Mouse (Mus musculus): ENCODE measurements around the gene Atp9a. TPM values are rescaled to one million over a fixed set of nuclear protein-coding genes. Genes with fewer than 3 reads are reported as not detected.

The Atp9a gene
- total and polyA plus RNA-seq, 3 experiments, result not detected

- no peaks in the 10 kb centered on the region for H3K9me3 ChIP-seq (replicated peaks; ENCODE audit: insufficient read depth, low read length)
- no peak overlapping the region for H3K4me3 ChIP-seq (ENCODE audit: control insufficient read depth in 1 of 2, insufficient read depth in 1 of 2, low read depth in 2 of 2, low read length in 2 of 2)
- H3K36me3 ChIP-seq (ENCODE audit: control insufficient read depth in 1 of 2, insufficient read depth in 2 of 2, low read length in 2 of 2), result no peaks in the 10 kb centered on the region
- H3K79me2 ChIP-seq (ENCODE audit: control insufficient read depth, insufficient read depth, low read length, poor library complexity), result no peaks in the 10 kb centered on the region
- no peaks in the 10 kb centered on the region for H3K27me3 ChIP-seq (ENCODE audit: control insufficient read depth in 1 of 2, insufficient read depth in 2 of 2, low read length in 2 of 2)
- no peak overlapping the region for H3K27ac ChIP-seq (ENCODE audit: control insufficient read depth, low read depth, low read length)
- no peak for DNase-seq (ENCODE audit: low read depth, low spot score)
- no peak overlapping the region for H3K9ac ChIP-seq (ENCODE audit: control insufficient read depth, low read depth, low read length, poor library complexity, severe bottlenecking)
- TF ChIP-seq MYC (IDR thresholded peaks at IDR 0.05; ENCODE audit: low read depth, low read length) (no peak), USF2 (IDR thresholded peaks at IDR 0.05; ENCODE audit: borderline replicate concordance in 1 of 2, insufficient read depth in 1 of 2, low read depth in 1 of 2, low read length in 2 of 2) (no peak), CHD2 (IDR thresholded peaks at IDR 0.05; ENCODE audit: low read length) (no peak), POLR2AphosphoS5 (IDR thresholded peaks at IDR 0.05; ENCODE audit: borderline replicate concordance, low read depth, low read length) (no peak), MAZ (IDR thresholded peaks at IDR 0.05; ENCODE audit: low read depth, low read length) (no peak)
- H3K4me1 ChIP-seq (ENCODE audit: control insufficient read depth in 1 of 2, insufficient read depth in 2 of 2, low read length in 2 of 2), result no peaks in the 10 kb centered on the region
These were observed 20.9 kb downstream of the Atp9a start for GRCm38 (mm10) chr2:168721313-168721712.

GRCm38 (mm10) chr2:168719742-168720141 is 22.5 kb downstream of the Atp9a start:
- Histone ChIP-seq H3K27me3 (ENCODE audit: control insufficient read depth in 1 of 2, insufficient read depth in 2 of 2, low read length in 2 of 2) (no peaks in the 10 kb centered on the region), H3K4me1 (ENCODE audit: control insufficient read depth in 1 of 2, insufficient read depth in 2 of 2, low read length in 2 of 2) (no peaks in the 10 kb centered on the region), H3K36me3 (ENCODE audit: control insufficient read depth in 1 of 2, insufficient read depth in 2 of 2, low read length in 2 of 2) (no peaks in the 10 kb centered on the region), H3K9me3 (replicated peaks; ENCODE audit: insufficient read depth, low read length) (no peaks in the 10 kb centered on the region), H3K4me3 (ENCODE audit: control insufficient read depth in 1 of 2, insufficient read depth in 1 of 2, low read depth in 2 of 2, low read length in 2 of 2) (no peak overlapping the region), H3K9ac (ENCODE audit: control insufficient read depth, low read depth, low read length, poor library complexity, severe bottlenecking) (no peak overlapping the region), H3K27ac (ENCODE audit: control insufficient read depth, low read depth, low read length) (no peak overlapping the region), H3K79me2 (ENCODE audit: control insufficient read depth, insufficient read depth, low read length, poor library complexity) (no peaks in the 10 kb centered on the region)
- DNase-seq (ENCODE audit: low read depth, low spot score), result no peak
- TF ChIP-seq BHLHE40 (IDR thresholded peaks at IDR 0.05; ENCODE audit: borderline replicate concordance, low read depth, low read length), result no peak
- TF ChIP-seq ETS1 (IDR thresholded peaks at IDR 0.05; ENCODE audit: low read depth, low read length), result no peak
- TF ChIP-seq RCOR1 (IDR thresholded peaks at IDR 0.05; ENCODE audit: low read depth, low read length), result no peak
- no peak for TF ChIP-seq NELFE (IDR thresholded peaks at IDR 0.05; ENCODE audit: low read depth, low read length)
- no peak for TF ChIP-seq ZMIZ1 (IDR thresholded peaks at IDR 0.05; ENCODE audit: low read depth, low read length)
- TF ChIP-seq CHD1 (IDR thresholded peaks at IDR 0.05; ENCODE audit: low read depth, low read length), result no peak
- no peak for TF ChIP-seq USF1 (IDR thresholded peaks at IDR 0.05; ENCODE audit: low read depth, low read length)
- TF ChIP-seq ZNF384 (IDR thresholded peaks at IDR 0.05; ENCODE audit: low read depth, low read length), result no peak
- no peak for TF ChIP-seq GATA1 (IDR thresholded peaks at IDR 0.05; ENCODE audit: low read depth, low read length)
- no peak for TF ChIP-seq UBTF (IDR thresholded peaks at IDR 0.05; ENCODE audit: borderline replicate concordance, insufficient read depth, low read depth, low read length)
- TF ChIP-seq MXI1 (IDR thresholded peaks at IDR 0.05; ENCODE audit: low read depth, low read length), result no peak
- no peak for TF ChIP-seq TCF12 (IDR thresholded peaks at IDR 0.05; ENCODE audit: low read depth, low read length)
- TF ChIP-seq CHD2 (IDR thresholded peaks at IDR 0.05; ENCODE audit: low read length), result no peak
- no peak for TF ChIP-seq E2F4 (IDR thresholded peaks at IDR 0.05; ENCODE audit: borderline replicate concordance, low read depth, low read length)
- TF ChIP-seq MYB (IDR thresholded peaks at IDR 0.05; ENCODE audit: low read depth, low read length), result no peak
- no peak for TF ChIP-seq TBP (IDR thresholded peaks at IDR 0.05; ENCODE audit: low read depth, low read length)
- no peak for TF ChIP-seq JUND (IDR thresholded peaks at IDR 0.05; ENCODE audit: low read depth, low read length)
- no peak for TF ChIP-seq EP300 (IDR thresholded peaks at IDR 0.05; ENCODE audit: low read depth in 1 of 2, low read length in 2 of 2)
- TF ChIP-seq KAT2A (conservative IDR thresholded peaks at IDR 0.05; ENCODE audit: low read depth, low read length), result no peak
- TF ChIP-seq CTCF (IDR thresholded peaks at IDR 0.05 in 2 of 3, conservative IDR thresholded peaks at IDR 0.05 in 1 of 3; ENCODE audit: control insufficient read depth in 1 of 3, insufficient read depth in 1 of 3, low read depth in 2 of 3, low read length in 3 of 3, poor library complexity in 1 of 3, severe bottlenecking in 1 of 3), result no peak

Data from MEL (cell line).